Mouse (Mus musculus) thymus, postnatal 10 days (tissue): Measurements from ENCODE around the gene Oas1h.
"Not testable (repeated sequence)": the region's sequence is repeated elsewhere in the genome, so short reads cannot be mapped to it uniquely, and the experiment has no call there.

ENCODE experiments used
- DNase-seq, 2 experiments: peaks; one replicate each; pipeline ENCODE4 v3.0.0; 2021; ENCODE audit warnings: low spot score in 2 of 2

The Oas1h gene

GRCm38 (mm10) chr5:120881681-120882080 lies 20.5 kb downstream of the Oas1h start:
- not testable (repeated sequence) for DNase-seq

GRCm38 (mm10) chr5:120887413-120887812 lies 26.2 kb downstream of the Oas1h start, which contains the start of gene Oas1g:
Gene Oas1g (minus strand): TSS chr5:120887613.
- not testable (repeated sequence) for DNase-seq

- DNase-seq, result no peak
Measured at GRCm38 (mm10) chr5:120887831-120888230, 26.6 kb downstream of the Oas1h start.

GRCm38 (mm10) chr5:120888294-120888815 lies 27.1 kb downstream of the Oas1h start:
- not testable (repeated sequence) for DNase-seq

- DNase-seq, result no peak
Measured at GRCm38 (mm10) chr5:120890026-120890425, 28.8 kb downstream of the Oas1h start.

GRCm38 (mm10) chr5:120890991-120891390 lies 29.8 kb downstream of the Oas1h start:
- no peak for DNase-seq

- DNase-seq, result not testable (repeated sequence)
Measured at GRCm38 (mm10) chr5:120891566-120892242, 30.5 kb downstream of the Oas1h start.

GRCm38 (mm10) chr5:120892243-120892660 lies 31.0 kb downstream of the Oas1h start:
- no peak for DNase-seq

- not testable (repeated sequence) for DNase-seq
Measured at GRCm38 (mm10) chr5:120893866-120894265, 32.6 kb downstream of the Oas1h start.

- not testable (repeated sequence) for DNase-seq
Measured at GRCm38 (mm10) chr5:120894692-120895091, 33.5 kb downstream of the Oas1h start.

GRCm38 (mm10) chr5:120895231-120895900 lies 34.1 kb downstream of the Oas1h start:
- no peak for DNase-seq

GRCm38 (mm10) chr5:120898307-120898706 lies 37.1 kb downstream of the Oas1h start:
- no peak for DNase-seq

- no peak for DNase-seq
Measured at GRCm38 (mm10) chr5:120898726-120899125, 37.5 kb downstream of the Oas1h start.

GRCm38 (mm10) chr5:120900666-120901065 lies 39.4 kb downstream of the Oas1h start:
- DNase-seq, result no peak

GRCm38 (mm10) chr5:120902056-120902455 lies 40.8 kb downstream of the Oas1h start:
- no peak for DNase-seq

- DNase-seq, result not testable (repeated sequence)
Measured at GRCm38 (mm10) chr5:120906791-120907733, 45.8 kb downstream of the Oas1h start, which contains the start of gene Oas1a. Gene Oas1a (minus strand): TSS chr5:120907521.

GRCm38 (mm10) chr5:120908196-120908920 lies 47.1 kb downstream of the Oas1h start:
- DNase-seq, result no peak

- DNase-seq, result not testable (repeated sequence)
Measured at GRCm38 (mm10) chr5:120914204-120914603, 53.0 kb downstream of the Oas1h start, which contains the start of gene Oas1d. Gene Oas1d (plus strand): TSS chr5:120914536.

GRCm38 (mm10) chr5:120919156-120919935 lies 58.1 kb downstream of the Oas1h start:
- DNase-seq, result not testable (repeated sequence)

- no peak for DNase-seq
Measured at GRCm38 (mm10) chr5:120920296-120920695, 59.1 kb downstream of the Oas1h start.
